Mouse (Mus musculus) 3T3-L1 (cell line): ENCODE results near the gene Ptprn2.

Experiments used
- DNase-seq: peaks from one replicate; pipeline ENCODE4 v3.0.0-alpha.2; 2015; ENCODE audit warnings: low read depth, low spot score

Ptprn2 gene

DNA sequence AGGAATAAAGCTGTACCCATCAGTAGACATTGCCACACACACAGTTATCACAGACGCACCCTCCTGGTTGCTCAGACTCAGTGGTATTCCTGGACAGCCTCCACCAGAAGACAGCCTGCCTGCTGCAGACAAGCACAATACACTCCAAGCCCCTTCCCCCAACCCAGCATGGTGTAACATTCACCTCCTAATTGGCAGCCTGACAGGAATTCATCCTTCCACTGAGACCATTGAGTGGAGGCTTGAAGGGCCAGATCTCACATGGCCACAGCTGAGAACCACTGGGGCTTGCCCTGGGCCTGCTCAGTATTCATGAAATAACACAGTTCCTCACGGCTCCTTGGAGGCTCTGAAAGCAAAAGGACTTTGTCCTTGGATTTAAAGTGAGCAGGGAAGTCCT, 829.5 kb downstream of the Ptprn2 start:
- DNase-seq: no peak

DNA sequence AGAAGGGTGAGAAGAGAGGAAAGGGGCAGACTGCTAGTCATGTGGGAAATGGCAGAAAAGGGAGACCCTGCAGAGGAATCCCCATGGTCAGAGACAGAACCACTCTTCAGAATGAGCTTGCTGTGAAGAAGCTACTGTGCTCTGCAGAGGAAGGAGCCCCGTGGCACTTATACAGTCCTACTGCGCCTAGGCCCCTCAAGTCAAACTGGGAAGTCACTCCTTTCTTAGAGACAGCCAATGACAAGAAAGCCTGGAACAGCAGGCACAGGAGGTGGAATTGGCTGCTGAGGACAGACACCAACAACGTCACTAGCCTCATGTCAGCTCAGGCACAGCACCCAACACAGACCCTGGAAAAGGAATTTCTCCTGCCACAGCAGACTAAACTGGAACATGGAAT, 830.1 kb downstream of the Ptprn2 start:
- no peak for DNase-seq

DNA sequence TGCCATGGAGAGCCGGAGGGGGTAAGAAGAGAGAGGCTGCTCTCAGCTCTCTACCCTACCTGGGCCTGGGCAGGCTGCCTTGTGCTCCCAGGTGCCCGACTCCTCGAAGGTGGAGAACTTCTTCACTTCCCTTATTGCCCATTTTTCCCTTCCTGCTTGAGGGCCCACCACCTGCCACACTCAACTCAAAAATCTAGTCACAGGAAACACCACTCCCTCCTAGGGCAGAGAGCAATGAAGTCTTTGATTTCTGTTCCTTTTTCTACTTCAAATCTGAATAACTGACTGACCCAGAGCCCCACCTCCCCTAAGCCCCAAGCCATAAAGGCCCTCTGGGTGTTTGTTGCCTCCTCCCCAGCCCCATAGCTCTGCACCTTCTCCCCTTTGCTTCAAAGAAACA, 832.7 kb downstream of the Ptprn2 start:
- no peak for DNase-seq

DNA sequence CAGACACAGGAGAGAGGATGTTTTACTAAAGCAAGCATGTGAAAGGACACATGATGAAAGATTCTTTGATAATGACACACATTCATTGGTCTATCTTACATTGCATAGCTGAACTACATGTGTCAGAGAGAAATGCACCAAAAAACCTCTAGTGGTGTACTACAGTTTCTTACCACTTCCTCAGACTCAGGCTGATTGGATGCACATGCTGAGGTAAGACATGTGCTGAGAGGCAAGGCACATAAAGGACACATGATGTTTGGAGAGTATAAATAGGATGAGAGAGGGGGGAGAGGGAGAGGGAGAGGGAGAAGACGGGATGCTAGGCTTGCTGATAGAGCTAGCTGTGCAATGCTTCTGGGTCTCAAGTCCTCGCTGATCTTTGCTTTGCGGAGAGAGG, 837.5 kb downstream of the Ptprn2 start:
- DNase-seq: no peak
